Mouse (Mus musculus) bone marrow, adult 2 months (tissue): ENCODE measurements around the gene Hivep1.

Experiments
- CTCF ChIP-seq: fragments of 200-500 bp; IDR thresholded peaks from 2 replicates; pipeline ENCODE4 v1.5.1; 2011; ENCODE audit warnings: low read length, control low read depth; ENCODE audit not compliant: control insufficient read depth, insufficient read depth
- POLR2A ChIP-seq: fragments of 200-500 bp; IDR thresholded peaks from 2 replicates; pipeline ENCODE4 v1.6.1; 2011; ENCODE audit warnings: low read depth, mild to moderate bottlenecking, control low read depth, low read length, borderline replicate concordance; ENCODE audit not compliant: control insufficient read depth

DNA sequence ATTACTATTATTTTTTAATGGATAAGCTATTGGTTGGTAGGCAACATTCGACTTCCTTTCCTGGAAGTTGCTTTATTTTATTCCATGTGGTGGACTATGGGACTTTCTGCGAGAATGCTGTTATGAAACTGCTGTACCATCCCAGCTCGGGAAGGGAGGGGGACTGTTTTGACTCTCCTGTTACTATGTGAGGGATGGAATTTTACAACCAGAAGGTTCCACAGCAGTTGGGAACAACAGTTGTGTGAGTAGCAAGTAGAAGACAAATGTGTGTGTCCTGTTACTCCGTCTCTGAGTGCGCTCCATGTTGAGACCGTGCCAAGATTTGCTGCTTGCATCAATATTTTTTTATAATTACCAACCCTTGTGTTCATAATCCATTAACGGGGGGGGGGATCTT, 8.4 kb upstream of the Hivep1 start:
- no peak for TF ChIP-seq CTCF
- no peak for TF ChIP-seq POLR2A
